24 mouse cellular contexts compared by ENCODE assay signal in genomic region chr12:61842599-61843291, GRCm38 (mm10).
DNase-seq lines count a peak whose midpoint lies in the region; ATAC-seq and TF ChIP-seq lines count a peak whose summit lies in the region.
"Had no signal": no experiment of that assay in that cellular context is flagged by ENCODE, and none has a peak within 500 bp of the region (broad histone marks: within the 10 kb centered on the region; RNA-seq: fewer than 3 reads in every experiment).

No protein-coding gene starts in this region.

- H3K27ac ChIP-seq in forebrain, embryonic 15.5 days (replicated peaks) = peak overlapping the region; percentile 47; the same call in 1 of the 2 replicates
- no peak overlapping the region for H3K27ac ChIP-seq in forebrain, embryonic 12.5 days
- H3K27ac ChIP-seq in forebrain, postnatal 0 days (ENCODE audit: low read depth, low read length) = no peak overlapping the region
- H3K27ac ChIP-seq: embryonic facial prominence, embryonic 10.5 days; heart, adult 2 months; heart, embryonic 13.5 days; kidney, postnatal 0 days; limb, embryonic 13.5 days; liver, embryonic 13.5 days; neural tube, embryonic 12.5 days had no signal

- no peaks in the 10 kb centered on the region for H3K36me3 ChIP-seq in forebrain, embryonic 15.5 days
- H3K36me3 ChIP-seq in forebrain, embryonic 12.5 days (replicated peaks) = no peaks in the 10 kb centered on the region
- no peaks in the 10 kb centered on the region for H3K36me3 ChIP-seq in forebrain, postnatal 0 days (ENCODE audit: insufficient read depth)
- H3K36me3 ChIP-seq: embryonic facial prominence, embryonic 10.5 days; heart, embryonic 13.5 days; limb, embryonic 13.5 days; liver, embryonic 13.5 days; neural tube, embryonic 12.5 days had no signal

- no peak for TF ChIP-seq CTCF in forebrain, postnatal 0 days (IDR thresholded peaks at IDR 0.05; ENCODE audit: low read depth)

- H3K4me1 ChIP-seq in forebrain, embryonic 15.5 days = peaks cover 4% of the 10 kb centered on the region; the same call in 1 of the 2 replicates
- no peaks in the 10 kb centered on the region for H3K4me1 ChIP-seq in forebrain, embryonic 12.5 days
- H3K4me1 ChIP-seq in forebrain, postnatal 0 days (ENCODE audit: insufficient read depth) = no peaks in the 10 kb centered on the region
- H3K4me1 ChIP-seq: embryonic facial prominence, embryonic 10.5 days; heart, embryonic 13.5 days; limb, embryonic 13.5 days; liver, embryonic 13.5 days; neural tube, embryonic 12.5 days had no signal

- no peak overlapping the region for H3K4me2 ChIP-seq in forebrain, embryonic 15.5 days (replicated peaks)
- no peak overlapping the region for H3K4me2 ChIP-seq in forebrain, embryonic 12.5 days
- H3K4me2 ChIP-seq in forebrain, postnatal 0 days (ENCODE audit: low read depth) = no peak overlapping the region
- H3K4me2 ChIP-seq: heart, embryonic 13.5 days; limb, embryonic 13.5 days; liver, embryonic 13.5 days; neural tube, embryonic 12.5 days had no signal

- H3K27me3 ChIP-seq in forebrain, embryonic 15.5 days = no peaks in the 10 kb centered on the region
- H3K27me3 ChIP-seq in forebrain, embryonic 12.5 days = no peaks in the 10 kb centered on the region
- H3K27me3 ChIP-seq in forebrain, postnatal 0 days (ENCODE audit: insufficient read depth, low read length) = no peaks in the 10 kb centered on the region
- H3K27me3 ChIP-seq: heart, embryonic 13.5 days; limb, embryonic 13.5 days; liver, embryonic 13.5 days; neural tube, embryonic 12.5 days had no signal

- H3K9me3 ChIP-seq in forebrain, embryonic 15.5 days = no peaks in the 10 kb centered on the region
- H3K9me3 ChIP-seq in forebrain, embryonic 12.5 days = no peaks in the 10 kb centered on the region
- no peaks in the 10 kb centered on the region for H3K9me3 ChIP-seq in forebrain, postnatal 0 days (ENCODE audit: low read length)
- H3K9me3 ChIP-seq: embryonic facial prominence, embryonic 10.5 days; heart, embryonic 13.5 days; limb, embryonic 13.5 days; liver, embryonic 13.5 days; neural tube, embryonic 12.5 days had no signal

- WGBS in forebrain, embryonic 15.5 days = 70% methylated on average over 9 of the region's 9 CpGs
- WGBS in forebrain, embryonic 12.5 days = 84% methylated on average over 9 of the region's 9 CpGs
- whole genome bisulfite sequencing in forebrain, postnatal 0 days = 57% methylated on average over 9 of the region's 9 CpGs

- ATAC-seq in forebrain, embryonic 15.5 days (replicated peaks) = peak; percentile 57
- ATAC-seq in forebrain, embryonic 12.5 days (ENCODE audit: low FRiP score) = no peak
- peak; percentile 54; the same call in 1 of the 2 replicates for ATAC-seq in forebrain, postnatal 0 days
- ATAC-seq: CD4-positive, CD25-positive, alpha-beta regulatory T cell, adult 4 months had no signal

- H3K4me3 ChIP-seq in forebrain, embryonic 15.5 days = no peak overlapping the region
- no peak overlapping the region for H3K4me3 ChIP-seq in forebrain, embryonic 12.5 days (replicated peaks)
- H3K4me3 ChIP-seq in forebrain, postnatal 0 days (ENCODE audit: low read depth, low read length) = no peak overlapping the region
- H3K4me3 ChIP-seq: embryonic facial prominence, embryonic 10.5 days; heart, adult 2 months; heart, embryonic 13.5 days; limb, embryonic 13.5 days; liver, embryonic 13.5 days; neural tube, embryonic 12.5 days had no signal

- DNase-seq in layer of hippocampus, adult 9-10 months (ENCODE audit: low spot score) = peak; percentile 18
- no peak for DNase-seq in layer of hippocampus, adult 11-12 months (ENCODE audit: low spot score)
- peak; percentile 52 for DNase-seq in brain, adult 2 months (ENCODE audit: low read depth, low spot score)
- DNase-seq in forebrain, postnatal 0 days = peak; percentile 29
- DNase-seq in MN1 (ENCODE audit: low spot score) = no peak
- DNase-seq: adrenal gland, postnatal 25 days; cerebellum, adult 11-12 months; gastrocnemius, postnatal 14 days; heart, adult 2 months; heart, postnatal 14 days; kidney, adult 18-20 months; liver, embryonic 13.5 days; lung, adult 2 months; lung, postnatal 14 days; retina, postnatal 1 day; thymus, postnatal 14 days had no signal

- H3K9ac ChIP-seq in forebrain, embryonic 15.5 days (replicated peaks) = no peak overlapping the region
- H3K9ac ChIP-seq in forebrain, embryonic 12.5 days = no peak overlapping the region
- H3K9ac ChIP-seq in forebrain, postnatal 0 days = no peak overlapping the region
- H3K9ac ChIP-seq: heart, embryonic 13.5 days; limb, embryonic 13.5 days; liver, embryonic 13.5 days; neural tube, embryonic 12.5 days had no signal

Comparison
In these comparisons a context has a peak if more than half of its experiments do, and no peak if none do; other contexts are left out.
1. DNase-seq: peak in layer of hippocampus, adult 9-10 months (single experiment), brain, adult 2 months (single experiment) and forebrain, postnatal 0 days (single experiment); none in layer of hippocampus, adult 11-12 months (single experiment) and MN1 (single experiment).